Mouse (Mus musculus): ENCODE measurements at regions not wholly inside any gene's neighbourhood (a gene's known extent, or its start where the extent isn't known, plus 50 kb on each side); places are given as distances from the start of the nearest gene placed in this dataset.

GRCm38 (mm10) chr1:157804229-157804628 is 297.7 kb downstream of the Sec16b start:
- no peak for TF ChIP-seq POLR2A (IDR thresholded peaks at IDR 0.05; ENCODE audit: low read depth, low read length)
- TF ChIP-seq CTCF (IDR thresholded peaks at IDR 0.05; ENCODE audit: extremely low read depth, insufficient read length, insufficient replicate concordance, low read depth, low read length), result no peak

Measured in small intestine, adult 2 months (tissue).